Mouse (Mus musculus) kidney, postnatal 4 days (tissue): Measurements from ENCODE around the gene Cfap69.
"Not testable (repeated sequence)": the region's sequence is repeated elsewhere in the genome, so short reads cannot be mapped to it uniquely, and the experiment has no call there.

ENCODE experiments used
- DNase-seq, 2 experiments: peaks; one replicate each; pipeline ENCODE4 v3.0.0; 2021; ENCODE audit warnings: mixed read lengths in 2 of 2

The Cfap69 gene

GRCm38 (mm10) chr5:5663655-5664370 is at the start of gene Cfap69:
Gene Cfap69 (minus strand): TSS chr5:5664239.
- DNase-seq, result peak; percentile 93

DNA sequence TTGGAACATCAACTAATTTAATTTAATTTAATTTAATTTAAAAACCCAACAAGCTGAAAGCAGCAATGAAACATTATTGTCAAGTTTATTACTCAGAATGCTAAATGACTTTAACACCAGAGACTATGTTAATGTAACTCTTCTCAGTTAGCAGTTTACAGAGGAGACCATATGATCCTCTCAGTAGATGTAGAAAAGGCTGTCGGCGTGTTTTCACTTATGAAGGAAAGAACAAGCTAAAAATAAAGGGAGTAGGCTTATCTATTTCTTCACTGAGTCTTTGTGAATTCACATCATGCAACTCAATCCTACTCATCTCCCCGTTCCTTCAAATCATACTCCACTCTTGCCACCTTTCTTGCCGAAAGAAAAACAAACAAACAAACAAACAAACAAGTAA is 47.0 kb upstream of the Cfap69 start:
- DNase-seq, result no peak

GRCm38 (mm10) chr5:5707341-5708278 is 43.6 kb upstream of the Cfap69 start:
- no peak for DNase-seq

GRCm38 (mm10) chr5:5705019-5705418 is 41.0 kb upstream of the Cfap69 start:
- DNase-seq, result peak in 1 of 2 experiments; percentile 43

GRCm38 (mm10) chr5:5700386-5700785 is 36.3 kb upstream of the Cfap69 start:
- DNase-seq, result no peak

GRCm38 (mm10) chr5:5698830-5699229 is 34.8 kb upstream of the Cfap69 start:
- DNase-seq, result no peak

GRCm38 (mm10) chr5:5695401-5695942 is 31.4 kb upstream of the Cfap69 start:
- DNase-seq, result no peak

- DNase-seq, result peak; percentile 71 to 81
Measured at GRCm38 (mm10) chr5:5693956-5694653, 30.1 kb upstream of the Cfap69 start, which contains the start of gene Steap2. Gene Steap2 (minus strand): TSS chr5:5694578.

- DNase-seq, result no peak
Measured at GRCm38 (mm10) chr5:5693541-5693955, 29.5 kb upstream of the Cfap69 start.

DNA sequence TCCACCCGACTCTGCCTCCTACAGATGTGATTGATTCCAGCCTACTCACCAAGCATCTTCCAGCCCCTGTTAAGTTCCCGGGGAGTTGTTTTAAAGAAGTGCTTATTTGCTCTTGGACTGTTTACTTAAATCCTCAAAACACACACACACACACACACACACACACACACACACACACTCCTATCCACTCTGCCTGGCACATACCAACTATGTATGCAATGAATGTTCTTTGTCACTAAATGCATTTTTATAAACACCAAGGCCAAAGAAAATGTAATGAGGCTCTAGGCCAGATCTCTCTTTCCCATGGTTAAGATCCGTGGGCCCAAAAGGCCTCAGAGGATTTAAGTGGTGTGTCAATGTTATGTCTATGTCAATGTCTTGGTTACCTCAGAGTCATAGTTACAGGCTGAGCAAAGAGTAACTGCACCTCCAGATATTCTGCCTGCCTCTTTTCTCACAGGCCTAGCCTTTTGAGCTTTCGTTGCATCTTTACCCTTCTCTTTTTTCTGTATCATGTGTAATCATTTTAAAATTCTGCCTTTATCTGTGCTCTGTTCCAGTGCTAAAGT is 28.2 kb upstream of the Cfap69 start:
- no peak for DNase-seq

DNA sequence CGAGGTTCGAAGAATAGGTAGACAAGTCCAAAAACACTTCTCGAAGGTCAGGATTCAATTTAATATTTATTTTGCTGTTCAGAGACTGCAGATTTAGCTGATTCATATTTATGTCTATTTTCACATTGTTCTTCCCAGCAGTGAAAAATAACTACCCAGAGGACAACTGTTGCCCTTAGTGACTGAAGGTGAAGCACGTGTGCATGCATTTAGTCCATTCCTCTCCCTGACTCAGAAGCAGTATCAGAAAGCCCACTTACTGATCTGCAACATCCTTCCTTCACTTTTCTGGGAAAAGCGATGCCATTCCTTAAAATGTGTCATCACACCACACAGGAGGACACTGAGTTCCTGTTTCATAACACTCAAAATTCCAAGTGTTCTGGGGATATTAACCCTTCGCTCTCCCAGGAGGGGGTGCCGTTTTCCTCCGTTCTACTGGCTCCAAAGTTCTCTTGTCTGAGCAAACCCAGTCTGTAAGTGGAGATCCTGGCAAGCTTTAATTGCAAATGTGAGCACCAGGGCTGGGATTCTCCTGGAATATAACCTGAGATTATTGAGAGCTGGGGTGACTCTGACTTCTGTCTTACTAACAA is 25.0 kb upstream of the Cfap69 start:
- no peak for DNase-seq

- no peak for DNase-seq
Measured at GRCm38 (mm10) chr5:5688228-5688627, 24.2 kb upstream of the Cfap69 start.

GRCm38 (mm10) chr5:5686973-5687372 is 22.9 kb upstream of the Cfap69 start:
- no peak for DNase-seq

GRCm38 (mm10) chr5:5684946-5685345 is 20.9 kb upstream of the Cfap69 start:
- not testable (repeated sequence) for DNase-seq

- no peak for DNase-seq
Measured at GRCm38 (mm10) chr5:5683292-5683691, 19.3 kb upstream of the Cfap69 start.

GRCm38 (mm10) chr5:5679459-5679858 is 15.4 kb upstream of the Cfap69 start:
- no peak for DNase-seq

DNA sequence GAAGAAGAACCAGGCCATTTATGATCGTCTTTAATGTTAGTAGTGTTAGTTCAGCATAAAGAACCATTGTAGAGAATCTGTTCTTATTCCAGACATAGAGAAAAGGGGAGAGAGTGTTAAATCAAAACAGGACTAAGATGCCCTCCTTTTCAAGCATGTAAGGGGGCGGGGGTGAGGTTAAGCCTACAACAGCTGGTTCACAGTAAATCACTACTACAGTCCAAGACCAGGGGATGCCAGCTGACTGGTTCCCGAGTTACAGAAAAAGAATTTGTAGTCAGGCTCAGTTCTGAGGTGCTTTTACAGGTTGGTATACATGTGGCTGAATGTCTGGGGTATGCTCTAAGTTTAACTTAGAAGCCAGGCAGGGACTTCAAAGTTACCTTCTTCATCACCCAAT is 12.0 kb upstream of the Cfap69 start:
- no peak for DNase-seq

DNA sequence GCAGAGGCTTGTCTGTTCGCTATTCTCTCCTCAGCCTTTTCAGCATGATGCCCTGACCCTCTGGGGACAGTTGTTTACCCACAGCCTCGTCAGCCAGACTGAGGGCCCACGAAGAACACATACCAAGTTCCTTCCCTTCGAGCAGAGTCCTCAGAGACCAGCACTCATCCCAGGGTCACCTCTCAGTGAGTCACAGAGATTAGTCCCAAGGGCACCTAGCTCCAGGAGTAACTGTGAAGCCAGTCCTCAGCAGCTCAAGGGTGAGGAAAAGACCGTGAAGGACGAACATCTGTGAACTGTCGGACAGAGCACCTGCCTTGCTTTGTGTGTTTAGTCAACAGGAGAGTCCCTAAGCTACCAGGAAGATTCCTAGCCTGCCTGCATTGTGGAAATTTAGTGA is 4.9 kb upstream of the Cfap69 start:
- no peak for DNase-seq

GRCm38 (mm10) chr5:5664371-5664926 is 410 bp upstream of the Cfap69 start:
- no peak for DNase-seq

GRCm38 (mm10) chr5:5663057-5663456 is 982 bp downstream of the Cfap69 start:
- no peak for DNase-seq

GRCm38 (mm10) chr5:5658680-5659079 is 5.4 kb downstream of the Cfap69 start:
- DNase-seq, result no peak

DNA sequence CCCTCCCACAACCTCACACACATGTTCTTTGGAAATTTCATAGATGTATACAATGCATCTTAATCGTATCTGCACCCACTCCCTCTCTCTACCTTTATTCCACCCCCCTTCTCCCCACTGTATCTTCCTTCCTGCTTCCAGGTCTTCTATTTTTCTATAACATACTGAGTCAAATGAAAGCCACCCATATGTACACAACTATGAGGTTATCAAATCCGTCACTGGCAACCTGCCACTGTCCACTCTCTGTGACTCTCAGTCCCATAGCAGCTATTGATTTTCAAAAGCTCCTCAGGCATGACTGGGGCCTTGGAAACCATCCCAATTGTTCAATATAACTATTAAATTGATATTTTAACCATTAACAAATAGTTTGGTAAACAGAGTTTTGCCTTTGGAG is 6.1 kb downstream of the Cfap69 start:
- no peak for DNase-seq
